Mouse (Mus musculus) brown adipose tissue, adult 24 weeks (tissue): ENCODE results near the gene Hck. TPM values are rescaled to one million over a fixed set of nuclear protein-coding genes. Genes with fewer than 3 reads are reported as not detected.
A peak's percentile ranks its signal among the peaks of the same experiment; 100 is the strongest.

Source experiments
- H3K27ac ChIP-seq: fragments of 200-500 bp; replicated peaks from 2 replicates; pipeline ENCODE4 v1.5.1; 2012; ENCODE audit warnings: low read depth, mild to moderate bottlenecking, low read length
- H3K4me1 ChIP-seq: fragments of 200-500 bp; 2 replicates; pipeline ENCODE4 v1.6.1; 2012; ENCODE audit warnings: low read length, mixed read lengths; ENCODE audit not compliant: control insufficient read depth, insufficient read depth, insufficient read length
- H3K4me3 ChIP-seq: fragments of 200-500 bp; 2 replicates; pipeline ENCODE4 v1.5.1; 2012; ENCODE audit warnings: low read depth, mild to moderate bottlenecking, low read length, moderate library complexity; ENCODE audit not compliant: insufficient read depth
- polyA plus RNA-seq: library from polyadenylated mRNA; stranded (reverse); fragments of >200 nt; gene quantifications from 2 replicates; pipeline ENCODE4 v1.2.4, GENCODE M21; 2012; ENCODE audit not compliant: missing spikeins, insufficient read depth, insufficient read length

Gene Hck
- polyA plus RNA-seq, 1 experiment, result 1.7 TPM

DNA sequence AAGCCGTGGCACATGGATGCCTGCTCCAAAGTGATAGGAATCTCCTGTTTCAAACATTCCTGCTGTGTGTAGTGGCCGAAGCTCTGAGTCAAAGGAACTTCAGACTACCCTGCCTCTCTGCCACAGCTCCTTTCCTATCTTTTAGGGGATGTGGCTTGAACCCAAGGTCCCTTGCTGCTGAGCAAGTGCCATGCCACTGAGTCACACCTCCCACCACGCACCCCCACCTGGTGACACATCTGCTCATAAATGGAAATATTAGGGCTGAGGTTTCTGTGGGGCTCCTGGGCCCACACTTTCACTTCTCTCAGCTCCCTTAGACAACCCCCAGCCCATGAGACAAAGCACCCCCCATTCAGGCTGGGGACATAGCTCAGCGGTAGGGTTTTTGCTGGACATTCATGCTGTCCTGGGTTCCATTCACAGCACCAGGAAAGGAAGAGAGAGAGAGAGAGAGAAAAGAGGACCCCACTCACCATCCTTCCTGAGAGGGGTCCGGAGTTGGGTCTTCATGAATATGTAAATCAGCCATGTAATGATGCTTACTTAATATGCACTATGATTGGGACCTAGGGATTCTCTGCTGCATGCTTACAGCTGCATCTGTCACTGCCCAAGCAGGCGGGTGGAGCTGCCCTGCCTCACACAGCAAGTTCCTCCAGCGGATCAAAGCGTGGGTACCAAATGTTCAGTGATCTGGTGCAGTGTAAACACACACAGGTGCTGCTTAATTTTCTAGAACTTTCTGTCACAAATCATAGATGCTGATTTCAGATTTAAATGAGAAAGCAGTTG, 13.8 kb downstream of the Hck start:
- Histone ChIP-seq H3K27ac (no peak overlapping the region), H3K4me3 (no peak overlapping the region)

GRCm38 (mm10) chr2:153122701-153123100, 14.4 kb downstream of the Hck start:
- no peak overlapping the region for H3K4me3 ChIP-seq
- H3K4me1 ChIP-seq, result no peaks in the 10 kb centered on the region; the same call in 1 of the 2 replicates
- peak overlapping the region; percentile 35; the same call in 1 of the 2 replicates for H3K27ac ChIP-seq

More for the DNA sequence above, 13.8 kb downstream of the Hck start:
- H3K4me1 ChIP-seq, result no peaks in the 10 kb centered on the region; the same call in 1 of the 2 replicates

DNA sequence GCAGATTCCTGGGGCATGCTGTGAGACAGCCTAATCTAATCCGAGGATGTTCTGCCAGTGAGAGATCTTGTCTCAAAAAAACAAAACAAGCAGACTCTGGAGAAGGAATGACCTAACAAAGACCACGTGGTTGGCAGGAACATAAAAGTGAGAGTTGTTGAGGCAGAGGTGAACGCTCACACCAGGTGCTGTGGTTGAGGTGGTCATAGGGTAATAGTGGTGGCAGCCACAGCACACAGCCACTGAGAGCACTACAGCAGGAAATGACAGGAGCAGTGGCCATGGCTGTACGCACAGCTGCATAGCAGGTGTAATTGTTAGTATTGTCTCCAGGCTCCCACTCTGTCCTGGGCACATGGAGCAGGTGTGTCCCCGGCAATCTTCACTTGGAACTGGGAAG, 17.6 kb downstream of the Hck start:
- no peak overlapping the region for H3K27ac ChIP-seq
- no peaks in the 10 kb centered on the region; the same call in 1 of the 2 replicates for H3K4me1 ChIP-seq
- H3K4me3 ChIP-seq, result no peak overlapping the region

GRCm38 (mm10) chr2:153131019-153131418, 22.8 kb downstream of the Hck start:
- H3K4me1 ChIP-seq, result no peaks in the 10 kb centered on the region; the same call in 1 of the 2 replicates
- no peak overlapping the region for H3K27ac ChIP-seq
- H3K4me3 ChIP-seq, result no peak overlapping the region

DNA sequence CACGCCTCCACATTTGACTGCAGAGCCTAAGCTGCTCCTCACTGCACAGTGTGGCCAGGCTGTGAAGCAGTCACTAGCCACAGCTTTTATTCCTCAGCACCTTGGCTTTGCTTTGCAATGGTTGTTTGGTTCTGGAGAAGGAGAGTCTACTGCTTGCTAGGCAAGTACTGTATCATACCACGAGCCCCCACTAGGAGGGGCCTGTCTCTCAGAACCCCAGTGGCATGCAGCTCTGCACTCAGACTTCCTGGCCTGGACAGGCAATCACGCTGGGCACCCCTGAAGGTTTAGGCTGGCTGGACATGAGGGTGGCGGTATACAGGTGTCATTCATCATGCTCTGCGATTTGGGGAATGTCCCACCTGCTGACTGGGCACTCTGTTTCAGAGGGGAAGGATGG, 26.0 kb downstream of the Hck start:
- Histone ChIP-seq H3K4me1 (no peaks in the 10 kb centered on the region), H3K4me3 (no peak overlapping the region)

DNA sequence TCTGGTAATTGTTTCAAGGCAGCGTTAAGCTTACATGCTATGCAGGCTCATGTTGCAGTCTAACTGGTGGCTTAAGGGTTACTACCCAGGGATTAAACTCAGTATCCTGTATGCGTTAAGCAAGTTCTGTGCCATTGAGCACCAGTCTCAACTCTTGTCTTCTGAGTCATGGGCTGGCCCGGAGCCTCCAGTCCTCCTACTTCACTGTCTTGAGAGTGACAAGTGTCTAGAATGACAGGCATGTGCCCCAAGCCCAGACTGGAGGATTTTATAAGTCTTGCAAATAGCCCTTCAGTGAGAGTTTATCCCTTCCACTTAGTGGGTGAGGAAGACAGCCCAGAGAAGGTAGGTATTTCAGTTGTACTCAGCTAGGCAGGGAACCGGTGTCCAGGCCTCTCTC, 27.9 kb downstream of the Hck start:
- Histone ChIP-seq H3K4me1 (no peaks in the 10 kb centered on the region), H3K4me3 (no peak overlapping the region), H3K27ac (no peak overlapping the region)

More for the DNA sequence above, 26.0 kb downstream of the Hck start:
- H3K27ac ChIP-seq, result no peak overlapping the region

- no peaks in the 10 kb centered on the region for H3K4me1 ChIP-seq
- no peak overlapping the region for H3K27ac ChIP-seq
- H3K4me3 ChIP-seq, result no peak overlapping the region
These were observed 30.9 kb downstream of the Hck start for GRCm38 (mm10) chr2:153139158-153139557.

DNA sequence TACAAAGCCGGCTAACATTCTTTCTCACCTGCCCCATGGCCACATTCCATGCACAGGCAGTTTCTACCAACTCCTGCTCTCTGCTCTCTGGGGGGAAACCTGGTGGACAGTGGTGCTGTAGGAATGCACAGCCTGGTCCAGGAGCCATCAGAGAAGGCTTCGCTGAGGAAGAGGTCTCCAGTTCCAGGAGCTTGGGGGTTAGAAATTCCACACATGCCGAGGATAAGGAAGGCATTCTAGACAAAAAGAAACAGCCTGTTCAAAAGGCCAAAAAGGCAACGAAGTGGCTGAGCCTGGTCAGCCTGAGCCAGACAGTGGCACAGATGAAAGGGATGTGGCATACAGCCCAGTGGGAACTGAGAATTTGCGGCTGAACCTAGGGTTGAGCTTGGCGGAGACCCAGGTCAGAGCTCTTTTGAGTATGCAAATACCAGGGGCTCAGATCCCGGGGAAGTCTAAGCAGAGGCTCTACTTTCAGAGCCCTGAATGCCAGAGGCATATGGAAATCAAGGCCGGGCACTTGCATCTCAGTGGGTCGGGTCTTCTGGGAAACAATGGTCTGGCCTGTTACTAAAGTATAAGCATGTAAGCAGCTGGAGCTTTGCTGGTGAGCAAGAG, 31.8 kb downstream of the Hck start:
- no peak overlapping the region for H3K4me3 ChIP-seq
- H3K27ac ChIP-seq, result no peak overlapping the region
- H3K4me1 ChIP-seq, result no peaks in the 10 kb centered on the region

GRCm38 (mm10) chr2:153142620-153143199, 34.4 kb downstream of the Hck start:
- Histone ChIP-seq H3K4me1 (no peaks in the 10 kb centered on the region), H3K27ac (no peak overlapping the region), H3K4me3 (no peak overlapping the region)

DNA sequence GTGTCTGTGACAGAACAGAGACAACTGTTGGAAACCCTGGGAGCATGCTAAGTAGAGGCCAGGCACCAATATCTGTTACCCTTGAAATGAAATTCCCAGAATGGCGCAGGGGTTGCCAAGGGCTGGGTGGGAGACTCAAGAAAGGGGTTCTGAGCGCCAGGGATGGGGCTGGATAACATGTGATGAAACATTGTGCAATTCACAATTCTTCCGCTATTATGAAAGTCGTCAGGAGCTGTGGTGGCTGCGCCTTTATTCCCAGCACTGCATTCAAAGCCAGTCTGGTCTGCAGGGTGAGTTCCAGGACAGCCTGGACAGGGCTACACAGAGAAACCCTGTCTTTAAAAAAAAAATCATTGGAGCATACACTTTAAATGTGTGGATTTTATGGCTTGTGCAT, 37.1 kb downstream of the Hck start:
- no peak overlapping the region for H3K27ac ChIP-seq
- H3K4me1 ChIP-seq, result no peaks in the 10 kb centered on the region
- H3K4me3 ChIP-seq, result no peak overlapping the region

DNA sequence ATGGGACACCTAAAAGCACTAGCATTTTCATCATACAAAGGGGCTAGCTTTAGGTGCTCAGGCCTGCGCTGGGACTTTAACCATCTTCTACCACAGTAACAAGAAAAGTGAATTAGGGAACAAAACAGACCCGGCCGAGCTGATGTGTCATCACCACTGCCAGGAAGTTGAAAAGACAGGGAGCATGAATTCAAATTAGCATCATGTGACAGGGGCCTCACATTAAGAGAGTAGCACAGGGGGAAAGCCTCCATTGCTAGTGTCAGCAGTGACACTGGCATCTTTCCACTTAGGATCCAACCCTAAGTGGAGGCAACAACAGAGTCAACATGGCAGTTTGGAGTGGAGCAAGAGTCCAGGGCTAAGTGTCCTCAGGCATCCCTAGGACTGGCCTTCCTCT, 39.0 kb downstream of the Hck start:
- H3K4me1 ChIP-seq, result no peaks in the 10 kb centered on the region
- no peak overlapping the region for H3K4me3 ChIP-seq
- no peak overlapping the region for H3K27ac ChIP-seq

GRCm38 (mm10) chr2:153147715-153148114, 39.4 kb downstream of the Hck start:
- H3K4me3 ChIP-seq, result no peak overlapping the region

DNA sequence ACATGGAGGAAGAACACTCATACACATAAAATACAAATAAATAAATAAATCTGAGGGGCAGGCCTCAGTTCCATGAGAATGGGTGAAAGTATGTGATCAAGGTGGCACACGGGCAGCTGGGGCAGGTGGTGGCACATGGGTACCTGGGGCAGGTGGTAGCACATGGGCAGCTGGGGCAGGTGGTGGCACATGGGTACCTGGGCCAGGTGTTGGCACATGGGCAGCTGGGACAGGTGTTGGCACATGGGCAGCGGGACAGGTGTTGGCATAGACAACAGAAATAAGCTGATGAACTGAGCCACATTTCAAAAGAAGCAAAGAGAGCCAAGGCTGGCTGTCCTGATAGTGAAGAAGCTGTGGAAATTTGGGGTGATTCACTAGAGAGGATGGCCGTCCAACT, 41.5 kb downstream of the Hck start:
- Histone ChIP-seq H3K4me3 (no peak overlapping the region), H3K27ac (no peak overlapping the region), H3K4me1 (no peaks in the 10 kb centered on the region)

More at GRCm38 (mm10) chr2:153147715-153148114, 39.4 kb downstream of the Hck start:
- no peak overlapping the region for H3K27ac ChIP-seq
- H3K4me1 ChIP-seq, result no peaks in the 10 kb centered on the region

- H3K4me1 ChIP-seq, result no peaks in the 10 kb centered on the region
- H3K4me3 ChIP-seq, result no peak overlapping the region
- H3K27ac ChIP-seq, result no peak overlapping the region
These were observed 42.8 kb downstream of the Hck start for GRCm38 (mm10) chr2:153151026-153151425.

DNA sequence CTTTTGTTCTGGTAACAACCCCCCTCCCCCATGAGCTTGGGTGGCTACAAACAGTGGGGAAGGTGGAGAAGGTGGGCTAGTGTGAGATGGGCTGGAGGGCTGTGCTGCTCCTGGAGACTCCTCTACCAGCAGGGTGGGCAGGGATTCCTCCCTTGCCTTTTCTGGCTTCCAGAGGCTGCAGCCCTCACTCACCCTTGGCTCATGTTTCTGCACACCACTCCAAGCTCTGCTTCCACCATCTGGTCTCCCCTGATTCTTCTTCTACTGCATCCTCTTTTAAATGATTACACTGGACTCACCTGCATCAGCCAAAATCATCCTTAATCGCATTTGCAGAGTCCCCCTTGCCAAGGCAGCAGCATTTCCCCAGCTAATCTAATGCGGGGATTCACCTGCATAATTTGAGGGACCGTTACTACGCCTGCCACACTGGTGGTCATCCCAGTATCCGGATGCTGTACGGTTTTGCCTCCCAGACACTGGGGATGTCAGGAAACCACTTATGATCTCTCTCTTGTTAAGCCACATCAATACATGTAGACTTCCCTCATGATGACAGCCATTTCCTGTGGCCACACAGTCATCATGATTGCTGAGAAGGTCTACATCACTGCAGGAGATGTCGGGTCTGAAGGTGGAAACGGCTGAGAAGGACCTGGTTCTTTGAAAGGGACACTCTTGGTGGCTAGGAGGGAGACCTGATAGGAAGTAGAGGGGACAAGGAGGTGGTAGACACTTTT, 43.8 kb downstream of the Hck start:
- H3K4me1 ChIP-seq, result no peaks in the 10 kb centered on the region
- H3K27ac ChIP-seq, result no peak overlapping the region
- H3K4me3 ChIP-seq, result no peak overlapping the region
